Mouse (Mus musculus) cerebellum, adult 2 months (tissue): ENCODE results near the gene Fes.

Experiments
- CTCF ChIP-seq: fragments of 200-500 bp; IDR thresholded peaks from 2 replicates; pipeline ENCODE4 v1.5.1; 2011; ENCODE audit warnings: low read depth, mild to moderate bottlenecking, control low read depth, low read length, moderate library complexity, borderline replicate concordance; ENCODE audit not compliant: insufficient read depth
- POLR2A ChIP-seq: fragments of 200-500 bp; IDR thresholded peaks from 2 replicates; pipeline ENCODE4 v1.6.1; 2011; ENCODE audit warnings: low read length, control low read depth, borderline replicate concordance; ENCODE audit not compliant: insufficient read depth

DNA sequence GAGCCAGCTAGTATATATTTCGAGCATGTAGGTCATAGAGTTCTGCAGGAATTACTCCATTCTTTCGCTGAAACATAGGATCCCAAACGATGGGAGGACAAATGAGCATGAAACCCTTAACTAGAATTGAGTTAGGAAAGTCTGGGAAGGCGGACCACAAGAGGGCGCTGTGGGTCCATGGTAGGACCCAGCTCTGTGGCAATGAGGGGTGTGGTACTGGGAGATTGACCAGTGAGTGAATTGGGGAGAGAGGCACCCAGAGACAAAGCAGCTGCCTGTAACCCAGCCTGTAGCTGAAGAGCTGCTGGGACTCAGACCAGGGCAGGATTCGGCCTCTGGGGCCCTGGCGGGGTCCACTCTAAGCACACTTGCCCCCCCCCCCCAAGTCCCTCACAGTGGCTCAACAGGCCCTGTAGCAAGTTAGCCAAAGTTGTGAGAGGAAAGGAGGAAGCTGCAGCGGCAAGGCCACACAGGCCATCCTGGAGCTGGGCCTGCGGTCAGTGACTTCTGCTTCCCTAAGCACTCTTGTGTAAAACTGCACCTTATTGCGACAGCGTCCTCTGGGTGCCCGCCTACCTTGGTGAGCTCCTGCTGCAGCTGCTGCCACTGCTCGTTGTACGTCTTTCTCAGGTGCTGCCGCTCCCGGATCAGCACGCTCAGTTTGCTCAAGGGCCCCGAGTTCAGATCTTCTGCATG is 1.4 kb downstream of the Fes start:
- TF ChIP-seq CTCF (peak; percentile 98), POLR2A (no peak)
